Mouse (Mus musculus) cerebellum, adult 18-20 months (tissue): Measurements from ENCODE around the gene Olfr796.

Experiments
- DNase-seq, 2 experiments: peaks; one replicate each; pipeline ENCODE4 v3.0.0; 2021

The Olfr796 gene

GRCm38 (mm10) chr10:129612470-129612869 is at the start of gene Olfr796:
Gene Olfr796 (minus strand): TSS chr10:129612570.
- DNase-seq: no peak

- no peak for DNase-seq
Measured at GRCm38 (mm10) chr10:129657394-129657793, 45.0 kb upstream of the Olfr796 start, which contains the start of gene Olfr800. Gene Olfr800 (plus strand): TSS chr10:129657694.

GRCm38 (mm10) chr10:129651763-129652162 is 39.4 kb upstream of the Olfr796 start:
- no peak for DNase-seq

DNA sequence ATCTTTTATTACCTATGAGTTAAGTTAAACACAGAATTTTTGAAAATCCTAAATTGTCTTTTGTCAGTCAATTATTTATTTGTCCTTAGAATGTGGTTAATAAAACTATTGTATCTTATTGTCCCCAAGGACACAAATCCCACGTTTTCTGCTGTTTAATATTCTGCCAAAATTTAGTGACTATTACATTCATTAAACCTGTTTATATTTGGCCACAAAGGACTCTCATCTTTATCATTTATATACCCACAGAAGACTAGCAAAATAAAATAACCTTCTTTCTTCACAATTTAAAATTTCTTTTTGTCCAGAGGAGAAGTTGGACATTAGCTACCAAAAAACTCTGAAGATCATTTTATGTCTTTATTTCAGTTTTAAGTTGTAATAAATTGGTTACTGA is 24.8 kb upstream of the Olfr796 start, which contains the start of gene Olfr799:
TSS of gene Olfr799 (plus strand) at position 301 of the 400 bp plus-strand sequence.
- no peak for DNase-seq

- DNase-seq: no peak
Measured at GRCm38 (mm10) chr10:129627834-129628233, 15.5 kb upstream of the Olfr796 start, which contains the start of gene Olfr798. Gene Olfr798 (minus strand): TSS chr10:129627934.

DNA sequence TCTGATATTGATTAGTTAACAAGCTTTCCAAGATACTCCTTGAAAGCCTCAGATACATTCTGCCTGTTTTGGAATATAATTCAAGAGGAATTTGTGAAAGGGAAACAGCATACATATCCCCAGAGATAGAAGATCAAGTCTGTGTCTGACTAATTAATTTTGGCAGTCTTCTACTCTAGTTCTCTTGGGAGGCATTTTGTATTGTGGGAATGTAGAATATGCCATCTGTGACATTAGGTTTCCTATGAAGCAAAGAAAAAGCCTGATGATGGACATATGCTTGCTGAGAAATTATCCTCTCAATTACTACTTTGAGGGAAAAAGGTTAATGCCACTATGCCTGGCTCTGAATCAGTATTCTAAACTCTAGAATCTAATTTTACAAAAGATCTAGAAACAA is 10.9 kb upstream of the Olfr796 start:
- DNase-seq: no peak

- DNase-seq: no peak
Measured at GRCm38 (mm10) chr10:129621724-129622123, 9.4 kb upstream of the Olfr796 start.

GRCm38 (mm10) chr10:129577066-129577465 is 35.3 kb downstream of the Olfr796 start:
- DNase-seq: no peak

- DNase-seq: no peak
Measured at GRCm38 (mm10) chr10:129567355-129567754, 45.0 kb downstream of the Olfr796 start, which contains the start of gene Olfr794. Gene Olfr794 (plus strand): TSS chr10:129567655.
